Mouse (Mus musculus): Measurements from ENCODE around the gene Gm3183. TPM values are rescaled to one million over a fixed set of nuclear protein-coding genes. Genes with fewer than 3 reads are reported as not detected.
"Not testable (repeated sequence)": the region's sequence is repeated elsewhere in the genome, so short reads cannot be mapped to it uniquely, and the experiment has no call there.

Gene Gm3183
- polyA plus RNA-seq (2012; rRNA removed): not detected in 2 replicates

DNA sequence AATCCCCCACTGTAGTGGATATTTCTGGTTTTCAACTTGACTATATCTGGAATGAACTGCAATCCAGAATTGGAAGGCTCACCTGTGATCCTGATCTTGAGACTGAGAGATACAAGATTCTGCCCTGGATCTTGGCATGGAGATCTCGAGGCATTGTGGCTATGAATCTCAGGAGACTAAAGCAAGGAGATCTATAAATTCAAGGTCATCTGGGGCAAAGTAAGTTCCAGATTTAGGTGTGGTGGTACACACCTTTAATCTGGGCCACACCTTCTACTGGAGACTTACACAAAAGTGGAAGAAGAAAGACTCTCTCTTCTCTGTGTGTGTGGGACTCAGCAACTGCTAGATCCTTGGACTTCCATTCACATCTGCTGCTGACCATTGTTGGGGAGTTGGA, at the start of gene Gm3183:
TSS of gene Gm3183 (plus strand) at position 301 of the 400 bp plus-strand sequence.
- not testable (repeated sequence) for H3K27me3 ChIP-seq (ENCODE audit: control insufficient read depth, insufficient read depth, low read length); DNase-seq (ENCODE audit: low read depth in 1 of 2, low spot score in 2 of 2); H3K36me3 ChIP-seq (ENCODE audit: control insufficient read depth, insufficient read depth, low read length); H3K27ac ChIP-seq (ENCODE audit: insufficient read depth, low read length); H3K4me3 ChIP-seq (ENCODE audit: extremely low read depth, insufficient read depth, insufficient read length); H3K4me1 ChIP-seq (ENCODE audit: control insufficient read depth, insufficient read depth, insufficient read length)
- no CpG with 5 or more reads among the region's 1 CpGs for WGBS

Other genes starting within 250 kb of the Gm3183 start
- not detected in 2 replicates for gene Gm3147, start 249.1 kb upstream of the Gm3183 start, polyA plus RNA-seq (2012; rRNA removed)
- not detected in 2 replicates for gene Gm6509, start 241.5 kb upstream of the Gm3183 start, polyA plus RNA-seq (2012; rRNA removed)
- gene Gm6205, start 217.1 kb upstream of the Gm3183 start, polyA plus RNA-seq (2012; rRNA removed): not detected in 2 replicates
- gene Gm6367, start 123.2 kb downstream of the Gm3183 start, polyA plus RNA-seq (2012; rRNA removed): not detected in 2 replicates
- not detected in 2 replicates for gene Gm7942, start 241.5 kb downstream of the Gm3183 start, polyA plus RNA-seq (2012; rRNA removed)

Data from spleen, adult 2 months (tissue).